Mouse (Mus musculus): ENCODE measurements around the gene Nrg4.

GRCm38 (mm10) chr9:55325564-55326514, 805 bp downstream of the Nrg4 start:
- TF ChIP-seq CTCF (conservative IDR thresholded peaks at IDR 0.05; ENCODE audit: insufficient read depth, insufficient read length, low read depth, low read length) (no peak), POLR2A (IDR thresholded peaks at IDR 0.05; ENCODE audit: low read depth, low read length) (no peak)

All from kidney, adult 2 months (tissue).